Mouse (Mus musculus) heart, postnatal 0 days (tissue): ENCODE measurements around the gene Surf4.

ENCODE experiments used
- CTCF ChIP-seq: IDR thresholded peaks from 2 replicates; pipeline ENCODE4 v1.5.1; 2016; ENCODE audit warnings: antibody characterized with exemption, control low read depth, low read depth
- EP300 ChIP-seq: IDR thresholded peaks from 2 replicates; pipeline ENCODE4 v1.6.1; 2016; ENCODE audit warnings: antibody characterized with exemption, low read depth

GRCm38 (mm10) chr2:26916738-26917137, 17.0 kb downstream of the Surf4 start:
- TF ChIP-seq CTCF (no peak), EP300 (no peak)
